Mouse (Mus musculus) C2C12 (cell line): Measurements from ENCODE around the gene Dnajb12.

Source experiments
- CEBPB ChIP-seq: IDR thresholded peaks from one replicate; pipeline ENCODE4 v1.6.1; 2011; ENCODE audit warnings: low read depth, mild to moderate bottlenecking, control low read depth, moderate library complexity
- CTCF ChIP-seq: IDR thresholded peaks from one replicate; pipeline ENCODE4 v1.5.1; 2011; ENCODE audit not compliant: control insufficient read depth, insufficient read depth, insufficient read length
- MAX ChIP-seq: IDR thresholded peaks from one replicate; pipeline ENCODE4 v1.6.1; 2011; ENCODE audit warnings: mild to moderate bottlenecking, control low read depth
- MYOD1 ChIP-seq: IDR thresholded peaks from one replicate; pipeline ENCODE4 v1.6.1; 2011; ENCODE audit warnings: low read depth; ENCODE audit not compliant: control insufficient read depth, insufficient read length
- MYOG ChIP-seq: IDR thresholded peaks from one replicate; pipeline ENCODE4 v1.6.1; 2011; ENCODE audit not compliant: control insufficient read depth, insufficient read length; ENCODE audit errors: extremely low read depth
- USF1 ChIP-seq: IDR thresholded peaks from one replicate; pipeline ENCODE4 v1.6.1; 2011; ENCODE audit warnings: low read depth, mild to moderate bottlenecking, control low read depth, moderate library complexity

DNA sequence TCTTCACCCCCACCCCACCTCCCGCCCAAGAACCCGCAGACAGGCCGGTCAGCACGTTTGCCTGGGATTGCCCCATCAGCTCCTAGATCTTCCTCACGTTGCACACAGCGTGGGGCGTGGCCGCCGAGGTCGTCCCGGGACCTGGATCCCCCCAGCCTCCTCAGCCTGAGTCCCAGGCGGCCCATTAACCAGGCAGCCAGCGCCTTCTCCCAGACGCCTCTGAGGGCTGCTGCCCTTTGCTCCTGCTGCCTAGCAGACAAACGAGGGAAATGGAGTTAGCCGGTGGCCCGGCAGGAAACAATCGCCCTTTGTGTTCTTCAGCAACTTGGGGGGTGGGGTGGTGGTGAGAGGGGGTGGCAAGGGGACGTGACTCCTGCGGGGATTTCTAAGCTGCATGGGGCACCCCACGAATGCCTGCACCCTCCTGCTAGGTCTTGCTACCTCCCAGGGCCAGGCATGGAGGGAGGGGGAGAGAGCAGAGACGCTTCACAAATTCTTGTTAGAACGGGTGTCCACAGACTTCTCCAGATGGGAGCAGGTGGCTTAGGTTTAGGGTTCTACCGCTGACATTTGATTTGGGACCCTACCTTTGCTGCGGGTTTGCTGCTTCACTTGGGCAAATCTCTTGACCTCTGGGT, 32.3 kb downstream of the Dnajb12 start:
- TF ChIP-seq CTCF (no peak), MAX (no peak), MYOD1 (no peak), MYOG (no peak), CEBPB (no peak), USF1 (no peak)
